Mouse (Mus musculus): Measurements from ENCODE around the gene Pbx4. TPM values are rescaled to one million over a fixed set of nuclear protein-coding genes. Genes with fewer than 3 reads are reported as not detected.

Gene Pbx4
- polyA plus RNA-seq, 1 experiment from 2014 or later: 2.6 TPM

GRCm38 (mm10) chr8:69901484-69902162 lies 69.3 kb downstream of the Pbx4 start:
- WGBS: 1% methylated on average over 41 of the region's 41 CpGs
- Histone ChIP-seq H3K9ac (peak overlapping the region; percentile 71), H3K4me3 (peak overlapping the region; percentile 79), H3K9me3 (replicated peaks) (no peaks in the 10 kb centered on the region), H3K4me2 (peak overlapping the region; percentile 90), H3K4me1 (replicated peaks) (peaks cover 64% of the 10 kb centered on the region), H3K27ac (peak overlapping the region; percentile 93), H3K27me3 (no peaks in the 10 kb centered on the region), H3K36me3 (peaks cover 3% of the 10 kb centered on the region)
- ATAC-seq (replicated peaks; ENCODE audit: insufficient number of reproducible peaks, insufficient read depth, low FRiP score, low read depth): peak; percentile 65

- Histone ChIP-seq H3K9ac (peak within 1 kb of the TSS; percentile 71), H3K9me3 (replicated peaks) (no peaks in the 10 kb centered on the region), H3K4me1 (replicated peaks) (peaks cover 57% of the 10 kb centered on the region), H3K4me3 (peak within 1 kb of the TSS; percentile 79), H3K27me3 (no peaks in the 10 kb centered on the region), H3K4me2 (peak within 1 kb of the TSS; percentile 90), H3K27ac (peak within 1 kb of the TSS; percentile 93), H3K36me3 (peaks cover 3% of the 10 kb centered on the region; the same call in 1 of the 2 replicates)
- peak; percentile 12 for ATAC-seq (replicated peaks; ENCODE audit: insufficient number of reproducible peaks, insufficient read depth, low FRiP score, low read depth)
- 4% methylated on average over 89 of the region's 89 CpGs for WGBS
Observed at GRCm38 (mm10) chr8:69902163-69903062, 70.1 kb downstream of the Pbx4 start, which contains the start of the genes Tssk6, Ndufa13 and Yjefn3. Gene Tssk6 (plus strand): TSS chr8:69902184. Gene Ndufa13 (minus strand): TSS chr8:69902558. Gene Yjefn3 (minus strand): TSS chr8:69902712.

GRCm38 (mm10) chr8:69903063-69903542 lies 70.8 kb downstream of the Pbx4 start:
- no peaks in the 10 kb centered on the region for H3K9me3 ChIP-seq (replicated peaks)
- H3K9ac ChIP-seq: peak overlapping the region; percentile 70
- under 1% methylated on average over 45 of the region's 45 CpGs for WGBS
- H3K27me3 ChIP-seq: no peaks in the 10 kb centered on the region
- H3K4me2 ChIP-seq: peak overlapping the region; percentile 90
- peak; percentile 87 for ATAC-seq (replicated peaks; ENCODE audit: insufficient number of reproducible peaks, insufficient read depth, low FRiP score, low read depth)
- H3K36me3 ChIP-seq: peaks cover 8% of the 10 kb centered on the region
- H3K4me3 ChIP-seq: peak overlapping the region; percentile 79
- H3K4me1 ChIP-seq (replicated peaks): peaks cover 50% of the 10 kb centered on the region
- peak overlapping the region; percentile 93 for H3K27ac ChIP-seq

- peaks cover 16% of the 10 kb centered on the region for H3K36me3 ChIP-seq
- H3K4me2 ChIP-seq: no peak overlapping the region
- no peak for ATAC-seq (replicated peaks; ENCODE audit: insufficient number of reproducible peaks, insufficient read depth, low FRiP score, low read depth)
- no peak overlapping the region for H3K4me3 ChIP-seq
- H3K27me3 ChIP-seq: no peaks in the 10 kb centered on the region
- H3K9ac ChIP-seq: no peak overlapping the region
- H3K4me1 ChIP-seq (replicated peaks): peaks cover 43% of the 10 kb centered on the region
- H3K9me3 ChIP-seq (replicated peaks): no peaks in the 10 kb centered on the region
- 79% methylated on average over 8 of the region's 8 CpGs for WGBS
- H3K27ac ChIP-seq: no peak overlapping the region
Observed at GRCm38 (mm10) chr8:69904096-69904495, 71.8 kb downstream of the Pbx4 start.

DNA sequence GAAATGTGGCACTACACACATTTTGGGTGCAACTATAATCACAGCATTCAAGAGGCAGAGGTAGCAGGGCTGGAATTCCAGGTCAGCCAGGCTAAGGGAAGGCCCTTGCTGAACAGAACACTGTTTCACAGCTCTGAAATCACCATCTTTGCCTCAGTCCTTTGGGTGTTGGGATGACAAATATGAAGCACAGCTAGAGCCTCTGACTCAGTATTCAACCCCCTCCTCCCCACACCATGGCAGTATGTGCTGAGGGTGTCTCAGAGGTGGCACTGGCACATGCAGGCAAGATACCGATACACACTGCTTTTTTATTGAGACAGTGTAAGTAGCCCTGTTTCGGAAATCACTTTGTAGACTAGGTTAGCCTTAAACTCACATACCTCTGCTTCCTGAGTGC lies 74.0 kb downstream of the Pbx4 start:
- H3K27ac ChIP-seq: no peak overlapping the region
- H3K4me2 ChIP-seq: no peak overlapping the region
- H3K9me3 ChIP-seq (replicated peaks): no peaks in the 10 kb centered on the region
- WGBS: 82% methylated on average over 2 of the region's 2 CpGs
- no peak overlapping the region for H3K9ac ChIP-seq
- H3K27me3 ChIP-seq: no peaks in the 10 kb centered on the region
- peaks cover 31% of the 10 kb centered on the region for H3K4me1 ChIP-seq (replicated peaks)
- H3K36me3 ChIP-seq: peaks cover 35% of the 10 kb centered on the region
- no peak for ATAC-seq (replicated peaks; ENCODE audit: insufficient number of reproducible peaks, insufficient read depth, low FRiP score, low read depth)
- no peak overlapping the region for H3K4me3 ChIP-seq

- peaks cover 44% of the 10 kb centered on the region for H3K36me3 ChIP-seq
- no peak overlapping the region for H3K27ac ChIP-seq
- H3K4me2 ChIP-seq: no peak overlapping the region
- no peaks in the 10 kb centered on the region for H3K27me3 ChIP-seq
- 72% methylated on average over 2 of the region's 2 CpGs for WGBS
- H3K9me3 ChIP-seq (replicated peaks): no peaks in the 10 kb centered on the region
- ATAC-seq (replicated peaks; ENCODE audit: insufficient number of reproducible peaks, insufficient read depth, low FRiP score, low read depth): no peak
- H3K4me1 ChIP-seq (replicated peaks): peaks cover 26% of the 10 kb centered on the region
- no peak overlapping the region for H3K9ac ChIP-seq
- no peak overlapping the region for H3K4me3 ChIP-seq
Observed at GRCm38 (mm10) chr8:69907106-69907505, 74.8 kb downstream of the Pbx4 start.

- Histone ChIP-seq H3K4me3 (no peak overlapping the region), H3K4me1 (replicated peaks) (peaks cover 22% of the 10 kb centered on the region), H3K9me3 (replicated peaks) (no peaks in the 10 kb centered on the region), H3K4me2 (no peak overlapping the region), H3K27me3 (no peaks in the 10 kb centered on the region), H3K9ac (no peak overlapping the region), H3K27ac (no peak overlapping the region), H3K36me3 (peaks cover 79% of the 10 kb centered on the region)
- no peak for ATAC-seq (replicated peaks; ENCODE audit: insufficient number of reproducible peaks, insufficient read depth, low FRiP score, low read depth)
- 92% methylated on average over 13 of the region's 13 CpGs for WGBS
Observed at GRCm38 (mm10) chr8:69911917-69912316, 79.6 kb downstream of the Pbx4 start.

GRCm38 (mm10) chr8:69912478-69913074 lies 80.3 kb downstream of the Pbx4 start:
- H3K27ac ChIP-seq: no peak overlapping the region
- no peaks in the 10 kb centered on the region for H3K27me3 ChIP-seq
- H3K9ac ChIP-seq: no peak overlapping the region
- H3K9me3 ChIP-seq (replicated peaks): no peaks in the 10 kb centered on the region
- no peak overlapping the region for H3K4me2 ChIP-seq
- H3K36me3 ChIP-seq: peaks cover 83% of the 10 kb centered on the region
- no peak overlapping the region for H3K4me3 ChIP-seq
- no peak for ATAC-seq (replicated peaks; ENCODE audit: insufficient number of reproducible peaks, insufficient read depth, low FRiP score, low read depth)
- 90% methylated on average over 12 of the region's 12 CpGs for WGBS
- H3K4me1 ChIP-seq (replicated peaks): peaks cover 22% of the 10 kb centered on the region

DNA sequence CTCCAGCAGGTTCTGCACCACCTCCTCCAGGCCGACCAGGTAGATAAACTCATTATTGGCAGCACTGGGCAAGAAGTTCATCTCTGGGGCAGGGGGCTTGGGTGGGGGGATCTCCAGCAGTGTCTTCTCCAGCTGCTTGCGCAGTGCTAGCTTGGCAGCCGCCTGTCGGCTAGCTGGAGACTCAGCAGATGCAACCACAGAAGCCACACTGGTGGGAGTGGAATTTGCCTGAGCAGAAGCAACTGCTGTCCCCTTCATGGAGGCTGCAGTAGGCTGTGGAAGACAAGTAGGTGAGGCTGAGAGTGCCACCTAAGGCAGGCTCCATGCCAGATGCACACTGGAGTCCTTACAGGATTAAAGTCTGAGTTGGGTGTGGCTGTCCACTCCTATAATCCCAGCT lies 82.2 kb downstream of the Pbx4 start:
- peaks cover 68% of the 10 kb centered on the region for H3K36me3 ChIP-seq
- ATAC-seq (replicated peaks; ENCODE audit: insufficient number of reproducible peaks, insufficient read depth, low FRiP score, low read depth): no peak
- H3K27me3 ChIP-seq: no peaks in the 10 kb centered on the region
- no peak overlapping the region for H3K4me3 ChIP-seq
- H3K4me2 ChIP-seq: no peak overlapping the region
- H3K27ac ChIP-seq: peak overlapping the region; percentile 91
- peaks cover 25% of the 10 kb centered on the region for H3K4me1 ChIP-seq (replicated peaks)
- 70% methylated on average over 4 of the region's 4 CpGs for WGBS
- no peaks in the 10 kb centered on the region for H3K9me3 ChIP-seq (replicated peaks)
- no peak overlapping the region for H3K9ac ChIP-seq

DNA sequence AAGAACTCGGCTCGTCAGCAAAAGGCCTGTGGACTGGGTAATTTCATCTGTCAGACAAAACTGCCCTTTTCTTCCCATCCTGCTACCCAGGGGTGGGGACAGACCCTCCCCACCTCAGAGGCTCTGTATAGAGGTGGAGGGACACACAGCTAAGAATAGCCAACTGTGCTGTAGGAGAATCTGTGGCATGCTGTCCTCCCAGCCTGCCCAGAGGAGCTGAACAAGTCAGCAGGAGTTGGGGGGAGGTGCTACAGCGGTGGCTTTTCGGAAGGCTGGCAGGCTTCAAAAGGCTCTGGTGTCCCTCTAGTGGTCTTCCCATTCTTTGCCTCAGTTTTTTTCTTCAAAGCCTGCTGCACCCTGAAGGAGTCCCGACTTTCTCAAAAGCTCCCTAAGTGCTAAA lies 83.5 kb downstream of the Pbx4 start:
- Histone ChIP-seq H3K9ac (no peak overlapping the region), H3K9me3 (replicated peaks) (no peaks in the 10 kb centered on the region), H3K4me3 (no peak overlapping the region), H3K36me3 (peaks cover 56% of the 10 kb centered on the region), H3K4me1 (replicated peaks) (peaks cover 38% of the 10 kb centered on the region), H3K27me3 (no peaks in the 10 kb centered on the region), H3K27ac (peak overlapping the region; percentile 91), H3K4me2 (peak overlapping the region; percentile 30; the same call in 1 of the 2 replicates)
- ATAC-seq (replicated peaks; ENCODE audit: insufficient number of reproducible peaks, insufficient read depth, low FRiP score, low read depth): peak; percentile 82
- WGBS: 22% methylated on average over 5 of the region's 5 CpGs

GRCm38 (mm10) chr8:69918506-69918905 lies 86.2 kb downstream of the Pbx4 start:
- Histone ChIP-seq H3K4me2 (no peak overlapping the region), H3K9me3 (replicated peaks) (no peaks in the 10 kb centered on the region), H3K27me3 (no peaks in the 10 kb centered on the region), H3K36me3 (peaks cover 29% of the 10 kb centered on the region), H3K4me1 (replicated peaks) (peaks cover 52% of the 10 kb centered on the region), H3K9ac (no peak overlapping the region), H3K4me3 (no peak overlapping the region), H3K27ac (no peak overlapping the region)
- no peak for ATAC-seq (replicated peaks; ENCODE audit: insufficient number of reproducible peaks, insufficient read depth, low FRiP score, low read depth)
